Mouse (Mus musculus) spleen, adult 2 months (tissue): ENCODE measurements at regions not wholly inside any gene's neighbourhood (a gene's known extent, or its start where the extent isn't known, plus 50 kb on each side); places are given as distances from the start of the nearest gene placed in this dataset.

ENCODE experiments used
- CTCF ChIP-seq: fragments of 200-500 bp; IDR thresholded peaks from 2 replicates; pipeline ENCODE4 v1.5.1; 2011; ENCODE audit warnings: mild to moderate bottlenecking, inconsistent platforms; ENCODE audit not compliant: insufficient read depth, insufficient read length, insufficient replicate concordance; ENCODE audit errors: extremely low read depth
- POLR2A ChIP-seq: fragments of 200-500 bp; IDR thresholded peaks from 2 replicates; pipeline ENCODE4 v1.6.1; 2011; ENCODE audit warnings: low read depth, low read length, inconsistent platforms

DNA sequence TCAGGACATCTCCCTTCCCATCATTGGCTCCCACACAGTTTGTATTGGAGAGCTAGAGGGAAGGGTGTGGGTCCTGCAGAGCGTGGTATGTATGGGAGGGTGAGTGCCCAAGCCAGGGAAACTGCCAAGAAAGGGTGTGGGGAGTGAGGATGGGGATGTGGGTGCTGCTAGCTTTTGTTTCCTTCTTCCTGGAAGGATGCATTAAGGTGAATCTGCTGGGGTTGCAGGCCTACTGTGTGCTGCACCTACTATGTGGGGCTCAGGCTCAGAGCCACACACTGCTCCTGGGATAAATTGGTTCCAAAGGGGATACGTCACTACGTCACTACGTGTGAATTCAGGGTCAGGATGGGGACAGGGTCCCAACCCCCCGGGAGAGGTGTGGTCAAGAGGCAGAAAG, 79.7 kb upstream of the Lhx5 start:
- TF ChIP-seq CTCF (no peak), POLR2A (no peak)
